Mouse (Mus musculus) c-Kit-negative CD71-positive TER-119-positive erythroid progenitor cells, embryonic 14.5 days (primary cell): Measurements from ENCODE around the gene Gm19668.
"Not testable (repeated sequence)": the region's sequence is repeated elsewhere in the genome, so short reads cannot be mapped to it uniquely, and the experiment has no call there.

ENCODE experiments used
- DNase-seq: peaks from one replicate; pipeline ENCODE4 v3.0.0-alpha.2; 2013; ENCODE audit warnings: low read depth, low spot score

Gene Gm19668

GRCm38 (mm10) chr10:77771225-77771624, 27.7 kb downstream of the Gm19668 start, which contains the start of gene Gm3238:
Gene Gm3238, minus strand, starts transcription at chr10:77771325.
- not testable (repeated sequence) for DNase-seq

DNA sequence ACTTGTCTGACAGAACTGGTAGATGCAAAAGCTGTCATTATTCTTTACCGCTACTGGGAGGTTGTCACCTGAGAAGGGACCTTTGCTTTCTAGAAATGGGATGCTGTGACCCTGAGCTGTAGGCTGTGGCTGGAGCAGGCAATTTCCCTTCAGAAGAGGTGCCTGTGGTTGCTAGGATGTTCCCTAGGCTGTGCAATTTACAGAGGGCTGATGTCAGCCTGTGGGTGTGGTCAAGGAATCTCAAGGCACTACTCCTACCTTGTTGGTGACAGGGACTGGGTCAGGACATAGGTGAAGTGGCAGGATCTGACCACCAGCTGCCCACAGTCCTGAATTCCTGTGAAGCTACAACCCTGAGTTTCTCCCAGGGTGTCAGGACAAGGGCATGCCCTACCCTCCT, 29.2 kb downstream of the Gm19668 start:
- no peak for DNase-seq

GRCm38 (mm10) chr10:77759582-77759981, 39.4 kb downstream of the Gm19668 start, which contains the start of gene Gm3233:
Gene Gm3233, minus strand, starts transcription at chr10:77759682.
- not testable (repeated sequence) for DNase-seq

- DNase-seq, result no peak
These were observed 45.5 kb downstream of the Gm19668 start for GRCm38 (mm10) chr10:77753448-77753847.

- not testable (repeated sequence) for DNase-seq
These were observed 46.6 kb downstream of the Gm19668 start for GRCm38 (mm10) chr10:77752312-77752711.

DNA sequence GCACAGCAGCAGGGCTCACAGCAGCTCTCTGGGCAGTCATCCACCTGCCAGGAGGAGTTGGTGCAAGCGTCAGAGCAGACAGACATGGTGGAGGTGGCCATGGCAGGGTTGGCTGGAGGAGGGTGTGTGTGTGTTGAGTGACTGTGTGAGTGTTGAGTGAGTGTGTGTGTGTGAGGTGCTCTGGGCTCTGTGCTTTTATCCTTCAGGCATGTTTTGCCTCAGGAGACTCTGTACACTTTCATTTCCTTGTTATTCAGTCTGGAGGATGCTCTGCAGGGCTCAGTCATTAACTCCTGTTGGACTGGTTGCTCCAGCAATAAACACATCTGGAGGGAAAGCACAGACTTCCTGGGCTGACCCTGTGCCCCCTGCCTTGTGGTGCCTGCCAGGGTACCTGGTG, 47.7 kb downstream of the Gm19668 start, which contains the start of gene Gm9736:
Gm9736 (minus strand) TSS at position 101 of the 400 bp plus-strand sequence.
- DNase-seq, result not testable (repeated sequence)

DNA sequence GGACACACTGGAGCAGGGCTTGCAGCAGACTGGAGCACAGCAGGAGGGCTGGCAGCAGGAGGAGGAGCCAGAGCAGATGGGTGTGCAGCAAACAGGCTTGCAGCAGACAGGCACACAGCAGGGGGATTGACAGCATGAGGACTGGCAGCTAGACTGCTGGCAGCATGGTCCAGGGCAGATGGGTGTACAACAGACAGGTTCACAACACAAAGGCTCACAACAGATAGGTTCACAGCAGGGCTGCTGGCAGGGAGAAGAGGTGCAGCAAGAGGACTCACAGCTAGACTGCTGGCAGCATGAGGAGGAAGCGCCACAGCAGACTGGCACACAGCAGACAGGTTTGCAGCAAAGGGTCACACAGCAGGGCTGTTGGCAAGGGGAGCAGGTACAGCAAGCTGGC, 48.2 kb downstream of the Gm19668 start:
- not testable (repeated sequence) for DNase-seq
